Mouse (Mus musculus): Measurements from ENCODE around the gene Ppp1r16b.

DNA sequence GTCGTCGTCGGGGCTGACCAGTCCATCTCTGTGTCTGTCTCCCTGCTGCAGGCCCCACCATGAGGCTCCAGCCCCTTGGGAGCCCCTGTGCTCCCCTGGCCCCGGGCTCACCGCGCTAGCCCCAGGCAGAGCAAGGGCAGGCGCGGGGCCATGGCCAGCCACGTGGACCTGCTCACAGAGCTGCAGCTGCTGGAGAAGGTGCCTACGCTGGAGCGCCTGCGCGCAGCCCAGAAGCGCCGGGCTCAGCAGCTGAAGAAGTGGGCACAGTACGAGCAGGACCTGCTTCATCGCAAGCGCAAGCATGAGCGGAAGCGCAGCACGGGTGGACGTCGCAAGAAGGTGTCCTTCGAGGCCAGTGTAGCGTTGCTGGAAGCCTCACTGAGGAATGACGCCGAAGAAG is 30.6 kb downstream of the Ppp1r16b start:
- TF ChIP-seq CTCF (IDR thresholded peaks at IDR 0.05; ENCODE audit: control insufficient read depth, insufficient read depth, insufficient read length) (no peak), USF1 (IDR thresholded peaks at IDR 0.05; ENCODE audit: low read depth) (no peak), MYOG (IDR thresholded peaks at IDR 0.05; ENCODE audit: control insufficient read depth, extremely low read depth, insufficient read length) (no peak)

All from C2C12 (cell line).